ENCODE assay signal across 20 mouse cellular contexts in the genomic region with DNA sequence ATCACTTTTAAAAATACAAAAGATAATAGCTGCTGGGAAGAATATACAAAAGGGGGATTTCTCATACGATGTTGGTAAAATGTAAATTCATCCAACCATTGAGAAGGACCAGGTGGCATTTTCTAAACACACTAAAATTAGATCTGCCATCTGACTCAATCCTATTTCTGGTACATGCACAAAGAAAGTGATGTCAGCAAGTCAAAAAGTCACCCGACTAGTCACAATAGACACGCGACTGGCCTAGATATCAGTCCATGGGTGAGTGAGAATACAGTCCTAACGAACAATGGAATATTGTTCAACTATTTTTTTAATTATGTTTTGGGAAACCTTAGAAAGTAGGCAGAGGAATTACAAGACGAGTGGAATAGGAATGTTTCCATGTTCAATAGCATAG.
DNase-seq lines count a peak whose midpoint lies in the region; ATAC-seq and TF ChIP-seq lines count a peak whose summit lies in the region.
"Had no signal": no experiment of that assay in that cellular context is flagged by ENCODE, and none has a peak within 500 bp of the region (broad histone marks: within the 10 kb centered on the region; RNA-seq: fewer than 3 reads in every experiment).

No protein-coding gene starts in this region.

- 51% methylated on average over 6 of the region's 6 CpGs for WGBS in heart, adult 2 months
- WGBS in intestine, embryonic 16.5 days = 81% methylated on average over 6 of the region's 6 CpGs

- H3K9me3 ChIP-seq in CH12.LX (replicated peaks; ENCODE audit: low read length) = no peaks in the 10 kb centered on the region
- H3K9me3 ChIP-seq in intestine, embryonic 16.5 days (ENCODE audit: control insufficient read depth, low read length) = no peaks in the 10 kb centered on the region
- H3K9me3 ChIP-seq: embryonic facial prominence, embryonic 15.5 days; forebrain, embryonic 15.5 days; G1E; heart, embryonic 12.5 days; hindbrain, embryonic 13.5 days; kidney, embryonic 15.5 days had no signal

- no peak for TF ChIP-seq RAD21 in CH12.LX (IDR thresholded peaks at IDR 0.05; ENCODE audit: low read depth, low read length)

- H3K4me2 ChIP-seq in CH12.LX (ENCODE audit: insufficient read depth, low read depth, poor library complexity, severe bottlenecking) = peak overlapping the region; percentile 17; the same call in 1 of the 2 replicates
- H3K4me2 ChIP-seq in intestine, embryonic 16.5 days (ENCODE audit: low read depth, low read length) = no peak overlapping the region
- H3K4me2 ChIP-seq: embryonic facial prominence, embryonic 15.5 days; forebrain, embryonic 15.5 days; heart, embryonic 12.5 days; hindbrain, embryonic 13.5 days; kidney, embryonic 15.5 days had no signal

- intact Hi-C loops in heart, adult 2 months (cut with DNase I) = no loop called here

- dilution Hi-C loops in CH12.LX (cut with MboI; ENCODE audit: extremely low pct_ligation_motif_present, extremely low pct_unique_long_range_greater_than_20kb, low sequenced_read_pairs) = no loop called here

- TF ChIP-seq CTCF in heart, adult 2 months (IDR thresholded peaks at IDR 0.05) = no peak
- TF ChIP-seq CTCF in CH12.LX (conservative IDR thresholded peaks at IDR 0.05 in 1 of 2, IDR thresholded peaks at IDR 0.05 in 1 of 2; ENCODE audit: low read depth in 2 of 2, low read length in 2 of 2) = no peak

- DNase-seq in cerebellum, adult 9-11 months = peak; percentile 13
- no peak for DNase-seq in cerebellum, postnatal 4 days (ENCODE audit: low spot score in 2 of 2)
- peak; percentile 11 for DNase-seq in heart, adult 8-10 months (ENCODE audit: low spot score)
- no peak for DNase-seq in heart, adult 2 months
- peak; percentile 77 for DNase-seq in CH12.LX (ENCODE audit: extremely low read depth)
- DNase-seq: adrenal gland, adult 8-10 months; adrenal gland, postnatal 36 days; embryo, embryonic 11 days; gastrocnemius, postnatal 14 days; kidney, adult 18-20 months had no signal

- H3K4me1 ChIP-seq in heart, adult 2 months (ENCODE audit: control insufficient read depth, insufficient read depth, low read length) = no peaks in the 10 kb centered on the region
- H3K4me1 ChIP-seq in CH12.LX (ENCODE audit: control insufficient read depth in 1 of 2, insufficient read depth in 2 of 2) = peaks cover 6 to 44% of the 10 kb centered on the region in 2 experiments
- no peaks in the 10 kb centered on the region for H3K4me1 ChIP-seq in intestine, embryonic 16.5 days (ENCODE audit: control insufficient read depth, insufficient read depth, low read length)
- H3K4me1 ChIP-seq: embryonic facial prominence, embryonic 15.5 days; forebrain, embryonic 10.5 days; forebrain, embryonic 15.5 days; heart, embryonic 12.5 days; hindbrain, embryonic 13.5 days; kidney, embryonic 15.5 days had no signal

- H3K4me3 ChIP-seq in heart, adult 2 months = no peak overlapping the region
- no peak overlapping the region for H3K4me3 ChIP-seq in CH12.LX (replicated peaks in 1 of 3; ENCODE audit: low read depth in 2 of 3, low read length in 2 of 3, poor library complexity in 1 of 3)
- H3K4me3 ChIP-seq in intestine, embryonic 16.5 days (ENCODE audit: low read length) = no peak overlapping the region
- H3K4me3 ChIP-seq: embryonic facial prominence, embryonic 15.5 days; erythroblast, embryonic 14.5 days; forebrain, embryonic 10.5 days; forebrain, embryonic 15.5 days; heart, embryonic 12.5 days; hindbrain, embryonic 13.5 days; kidney, embryonic 15.5 days had no signal

- H3K27ac ChIP-seq in heart, adult 2 months = no peak overlapping the region
- no peak overlapping the region for H3K27ac ChIP-seq in CH12.LX (ENCODE audit: insufficient read depth, low read depth)
- H3K27ac ChIP-seq in intestine, embryonic 16.5 days (ENCODE audit: low read length) = no peak overlapping the region
- H3K27ac ChIP-seq: embryonic facial prominence, embryonic 15.5 days; forebrain, embryonic 10.5 days; forebrain, embryonic 15.5 days; hindbrain, embryonic 13.5 days; hindbrain, postnatal 0 days; kidney, embryonic 15.5 days had no signal

- H3K27me3 ChIP-seq in heart, adult 2 months (ENCODE audit: control insufficient read depth, insufficient read depth, low read length) = no peaks in the 10 kb centered on the region
- H3K27me3 ChIP-seq in CH12.LX (replicated peaks) = no peaks in the 10 kb centered on the region
- no peaks in the 10 kb centered on the region for H3K27me3 ChIP-seq in intestine, embryonic 16.5 days (replicated peaks; ENCODE audit: control insufficient read depth, insufficient read depth, low read length)
- H3K27me3 ChIP-seq: embryonic facial prominence, embryonic 15.5 days; forebrain, embryonic 15.5 days; heart, embryonic 12.5 days; hindbrain, embryonic 13.5 days; kidney, embryonic 15.5 days had no signal

- no peaks in the 10 kb centered on the region for H3K79me2 ChIP-seq in heart, adult 2 months (replicated peaks; ENCODE audit: control insufficient read depth, insufficient read depth, low read length)
- H3K79me2 ChIP-seq in CH12.LX (replicated peaks; ENCODE audit: control insufficient read depth, extremely low read depth, insufficient read depth, poor library complexity, severe bottlenecking) = no peaks in the 10 kb centered on the region

- TF ChIP-seq POLR2A in heart, adult 2 months (IDR thresholded peaks at IDR 0.05; ENCODE audit: insufficient read depth, low read depth, low read length) = no peak
- TF ChIP-seq POLR2A in CH12.LX (IDR thresholded peaks at IDR 0.05; ENCODE audit: low read depth, low read length) = no peak

- in situ Hi-C loops in CH12.LX (cut with MboI; ENCODE audit: low pct_ligation_motif_present, low pct_unique_long_range_greater_than_20kb, low sequenced_read_pairs) = loop anchor here (10.0 kb wide), 1 partner anchor 47 kb away; no protein-coding TSS in a partner anchor

- no peak overlapping the region for H3K9ac ChIP-seq in heart, adult 2 months (ENCODE audit: low read depth, low read length)
- no peak overlapping the region for H3K9ac ChIP-seq in CH12.LX (ENCODE audit: insufficient read depth, low read depth)
- H3K9ac ChIP-seq in intestine, embryonic 16.5 days (ENCODE audit: low read depth, low read length) = no peak overlapping the region
- H3K9ac ChIP-seq: embryonic facial prominence, embryonic 15.5 days; forebrain, embryonic 15.5 days; heart, embryonic 12.5 days; hindbrain, embryonic 13.5 days; kidney, embryonic 15.5 days had no signal

- ATAC-seq in intestine, embryonic 16.5 days = no peak
- ATAC-seq: forebrain, embryonic 15.5 days; hindbrain, postnatal 0 days had no signal

- no peaks in the 10 kb centered on the region for H3K36me3 ChIP-seq in heart, adult 2 months (ENCODE audit: control insufficient read depth, insufficient read depth, low read length)
- H3K36me3 ChIP-seq in CH12.LX (replicated peaks in 1 of 2; ENCODE audit: control insufficient read depth in 1 of 2, insufficient read depth in 1 of 2, low read length in 1 of 2) = no peaks in the 10 kb centered on the region
- H3K36me3 ChIP-seq in intestine, embryonic 16.5 days (ENCODE audit: control insufficient read depth, insufficient read depth, low read length) = no peaks in the 10 kb centered on the region
- H3K36me3 ChIP-seq: embryonic facial prominence, embryonic 15.5 days; forebrain, embryonic 10.5 days; forebrain, embryonic 15.5 days; G1E; heart, embryonic 12.5 days; hindbrain, embryonic 13.5 days; kidney, embryonic 15.5 days had no signal

- TF ChIP-seq EP300 in heart, adult 2 months (IDR thresholded peaks at IDR 0.05; ENCODE audit: insufficient read depth, low read depth, low read length) = no peak
- peak; percentile 80 for TF ChIP-seq EP300 in CH12.LX (IDR thresholded peaks at IDR 0.05; ENCODE audit: low read length)

TF ChIP-seq in CH12.LX, 34 proteins besides CTCF, POLR2A, EP300 and RAD21:
- peak; percentile 76 for TF ChIP-seq JUND (conservative IDR thresholded peaks at IDR 0.05; ENCODE audit: low read depth, low read length)
- TF ChIP-seq USF2 (conservative IDR thresholded peaks at IDR 0.05; ENCODE audit: low read depth, low read length) = no peak
- TF ChIP-seq MAFK (IDR thresholded peaks at IDR 0.05; ENCODE audit: insufficient replicate concordance, low read length) = peak; percentile 67
- TF ChIP-seq IRF4 (IDR thresholded peaks at IDR 0.05; ENCODE audit: low read depth, low read length) = peak; percentile 56; the same call in 1 of the 2 replicates
- TF ChIP-seq TCF12 (IDR thresholded peaks at IDR 0.05; ENCODE audit: low read depth, low read length) = peak; percentile 76
- 0 out of 2 replicates have a peak, but pooled peaks have one; percentile 35 for TF ChIP-seq MYC (IDR thresholded peaks at IDR 0.05; ENCODE audit: low read depth, low read length)
- no peak for TF ChIP-seq NELFE (IDR thresholded peaks at IDR 0.05; ENCODE audit: low read depth, low read length)
- peak; percentile 72 for TF ChIP-seq JUN (IDR thresholded peaks at IDR 0.05; ENCODE audit: insufficient read depth, low read depth, low read length)
- no peak for TF ChIP-seq POLR2AphosphoS2 (IDR thresholded peaks at IDR 0.05; ENCODE audit: low read depth, low read length)
- TF ChIP-seq ETS1 (conservative IDR thresholded peaks at IDR 0.05; ENCODE audit: low read depth, low read length) = peak; percentile 97
- peak; percentile 99 for TF ChIP-seq MEF2A (IDR thresholded peaks at IDR 0.05; ENCODE audit: borderline replicate concordance, low read depth, low read length)
- TF ChIP-seq KAT2A (IDR thresholded peaks at IDR 0.05; ENCODE audit: insufficient replicate concordance, low read length) = 0 out of 2 replicates have a peak, but pooled peaks have one; percentile 29
- 0 out of 2 replicates have a peak, but pooled peaks have one; percentile 14 for TF ChIP-seq CHD2 (IDR thresholded peaks at IDR 0.05; ENCODE audit: low read length)
- TF ChIP-seq BHLHE40 (IDR thresholded peaks at IDR 0.05; ENCODE audit: low read depth, low read length) = peak; percentile 100
- TF ChIP-seq MAX (IDR thresholded peaks at IDR 0.05; ENCODE audit: low read length) = peak; percentile 47; the same call in 1 of the 2 replicates
- 0 out of 2 replicates have a peak, but pooled peaks have one; percentile 73 for TF ChIP-seq RCOR1 (conservative IDR thresholded peaks at IDR 0.05; ENCODE audit: low read depth, low read length)
- TF ChIP-seq SMC3 (IDR thresholded peaks at IDR 0.05; ENCODE audit: low read depth, low read length) = no peak

Comparison
In these comparisons a context has a peak if more than half of its experiments do, and no peak if none do; other contexts are left out.
1. DNase-seq: peak in cerebellum, adult 9-11 months (single experiment), heart, adult 8-10 months (single experiment) and CH12.LX (single experiment); none in cerebellum, postnatal 4 days (0 of 2) and heart, adult 2 months (0 of 2).